Mouse (Mus musculus) limb, embryonic 14.5 days (tissue): ENCODE results near the gene Il31. TPM values are rescaled to one million over a fixed set of nuclear protein-coding genes. Genes with fewer than 3 reads are reported as not detected.
A peak's percentile ranks its signal among the peaks of the same experiment; 100 is the strongest.

Experiments used
- ATAC-seq: fragments of 200-750 bp; cut with Nextera tagmentation; 2 replicates; pipeline ENCODE4 v1.8.0; 2017; ENCODE audit warnings: low read depth, moderate number of reproducible peaks, moderate TSS enrichment; ENCODE audit not compliant: low FRiP score
- DNase-seq: peaks from one replicate; pipeline ENCODE4 v3.0.0-alpha.2; 2015; ENCODE audit warnings: low spot score
- H3K27ac ChIP-seq: fragments of 300-500 bp; sonication (generic); replicated peaks from 2 replicates; pipeline ENCODE4 v1.5.1; 2014; ENCODE audit warnings: low read depth, mild to moderate bottlenecking, low read length, moderate library complexity, mixed read lengths
- H3K27me3 ChIP-seq: fragments of 300-500 bp; sonication (generic); 2 replicates; pipeline ENCODE4 v1.6.1; 2014; ENCODE audit warnings: low read length, mixed read lengths; ENCODE audit not compliant: control insufficient read depth, insufficient read depth
- H3K36me3 ChIP-seq: fragments of 300-500 bp; sonication (generic); 2 replicates; pipeline ENCODE4 v1.6.1; 2014; ENCODE audit warnings: mild to moderate bottlenecking, low read length, moderate library complexity, mixed read lengths; ENCODE audit not compliant: control insufficient read depth, insufficient read depth
- H3K4me1 ChIP-seq: fragments of 300-500 bp; sonication (generic); 2 replicates; pipeline ENCODE4 v1.6.1; 2014; ENCODE audit warnings: antibody characterized with exemption, low read length, mixed read lengths; ENCODE audit not compliant: control insufficient read depth, insufficient read depth
- H3K4me2 ChIP-seq: fragments of 300-500 bp; sonication (generic); replicated peaks from 2 replicates; pipeline ENCODE4 v1.6.1; 2014; ENCODE audit warnings: low read depth, mild to moderate bottlenecking, low read length, moderate library complexity; ENCODE audit not compliant: severe bottlenecking
- H3K4me3 ChIP-seq: fragments of 300-500 bp; sonication (generic); replicated peaks from 2 replicates; pipeline ENCODE4 v1.5.1; 2014; ENCODE audit warnings: low read length
- H3K9ac ChIP-seq: fragments of 300-500 bp; sonication (generic); 2 replicates; pipeline ENCODE4 v1.6.1; 2014; ENCODE audit warnings: mild to moderate bottlenecking, low read depth, low read length, moderate library complexity; ENCODE audit not compliant: severe bottlenecking
- H3K9me3 ChIP-seq: fragments of 300-500 bp; sonication (generic); 2 replicates; pipeline ENCODE4 v1.6.1; 2016; ENCODE audit warnings: low read length; ENCODE audit not compliant: control insufficient read depth
- POLR2A ChIP-seq: fragments of 200-500 bp; IDR thresholded peaks from 2 replicates; pipeline ENCODE4 v1.8.0; 2012; ENCODE audit warnings: inconsistent platforms, mild to moderate bottlenecking, moderate library complexity, borderline replicate concordance; ENCODE audit not compliant: insufficient read depth, insufficient read length; ENCODE audit errors: extremely low read depth
- WGBS: fragments of 180-500 bp; shearing (Covaris S2); extraction: QIAGEN DNeasy Blood & Tissue Kit; methylation state at CpG from one replicate; pipeline ENCODE4 v1.1.7; 2014; 5-methylcytosine and 5-hydroxymethylcytosine counted together
- polyA plus RNA-seq, 2 experiments: library from polyadenylated mRNA; depleted of rRNA in 1 of 2; stranded (reverse) in 1 of 2; unstranded in 1 of 2; fragments of >200 nt; fragmentation: Nextera tagmentation in 1 of 2; extraction: Ambion mirVana in 1 of 2; gene quantifications; 2 replicates each; pipeline versions ENCODE4 v1.2.1 to v1.2.3; 2012 to 2014

Il31 gene
- polyA plus RNA-seq, 2 experiments: not detected

GRCm38 (mm10) chr5:123444849-123445334 lies 44.4 kb downstream of the Il31 start:
- no peak overlapping the region for H3K4me3 ChIP-seq
- 84% methylated on average over 5 of the region's 5 CpGs for WGBS
- DNase-seq (no peak), ATAC-seq (no peak)
- H3K4me1 ChIP-seq: no peaks in the 10 kb centered on the region; the same call in 1 of the 2 replicates
- no peak overlapping the region for H3K9ac ChIP-seq
- H3K36me3 ChIP-seq: peaks cover 65% of the 10 kb centered on the region
- H3K9me3 ChIP-seq: no peaks in the 10 kb centered on the region
- no peaks in the 10 kb centered on the region for H3K27me3 ChIP-seq
- TF ChIP-seq POLR2A: no peak
- no peak overlapping the region for H3K4me2 ChIP-seq
- no peak overlapping the region for H3K27ac ChIP-seq

GRCm38 (mm10) chr5:123444069-123444468 lies 45.2 kb downstream of the Il31 start:
- no peaks in the 10 kb centered on the region; the same call in 1 of the 2 replicates for H3K4me1 ChIP-seq
- H3K27ac ChIP-seq: no peak overlapping the region
- H3K9ac ChIP-seq: no peak overlapping the region
- no peak overlapping the region for H3K4me3 ChIP-seq
- H3K9me3 ChIP-seq: no peaks in the 10 kb centered on the region
- 48% methylated on average over 4 of the region's 4 CpGs for WGBS
- H3K36me3 ChIP-seq: peaks cover 59% of the 10 kb centered on the region
- no peak overlapping the region for H3K4me2 ChIP-seq
- no peak for TF ChIP-seq POLR2A
- H3K27me3 ChIP-seq: no peaks in the 10 kb centered on the region
- ATAC-seq: 0 out of 2 replicates have a peak, but pooled peaks have one; percentile 31
- DNase-seq: peak; percentile 61

GRCm38 (mm10) chr5:123442283-123442682 lies 47.0 kb downstream of the Il31 start:
- Histone ChIP-seq H3K9ac (no peak overlapping the region), H3K4me3 (no peak overlapping the region), H3K9me3 (no peaks in the 10 kb centered on the region), H3K36me3 (peaks cover 56% of the 10 kb centered on the region), H3K4me2 (no peak overlapping the region), H3K4me1 (no peaks in the 10 kb centered on the region), H3K27me3 (no peaks in the 10 kb centered on the region), H3K27ac (no peak overlapping the region)
- WGBS: 92% methylated on average over 3 of the region's 3 CpGs
- no peak for TF ChIP-seq POLR2A
- DNase-seq: no peak
- ATAC-seq: no peak

GRCm38 (mm10) chr5:123440664-123441063 lies 48.6 kb downstream of the Il31 start:
- Histone ChIP-seq H3K4me3 (no peak overlapping the region), H3K9me3 (no peaks in the 10 kb centered on the region), H3K27ac (no peak overlapping the region), H3K27me3 (no peaks in the 10 kb centered on the region), H3K36me3 (peaks cover 42% of the 10 kb centered on the region), H3K9ac (no peak overlapping the region), H3K4me1 (no peaks in the 10 kb centered on the region), H3K4me2 (no peak overlapping the region)
- WGBS: 65% methylated on average over 4 of the region's 4 CpGs
- TF ChIP-seq POLR2A: no peak
- no peak for DNase-seq
- ATAC-seq: no peak

- Histone ChIP-seq H3K27me3 (no peaks in the 10 kb centered on the region), H3K4me1 (no peaks in the 10 kb centered on the region), H3K4me2 (no peak overlapping the region), H3K9ac (no peak overlapping the region), H3K9me3 (no peaks in the 10 kb centered on the region), H3K36me3 (peaks cover 34% of the 10 kb centered on the region), H3K4me3 (no peak overlapping the region), H3K27ac (no peak overlapping the region)
- WGBS: 80% methylated on average over 4 of the region's 4 CpGs
- no peak for TF ChIP-seq POLR2A
- DNase-seq: no peak
- ATAC-seq: no peak
Measured at GRCm38 (mm10) chr5:123439941-123440340, 49.3 kb downstream of the Il31 start.

- WGBS: 96% methylated on average over 1 of the region's 1 CpGs
- no peak overlapping the region for H3K27ac ChIP-seq
- H3K9me3 ChIP-seq: no peaks in the 10 kb centered on the region
- H3K4me3 ChIP-seq: no peak overlapping the region
- TF ChIP-seq POLR2A: no peak
- no peak overlapping the region for H3K9ac ChIP-seq
- H3K36me3 ChIP-seq: peaks cover 30% of the 10 kb centered on the region
- DNase-seq (no peak), ATAC-seq (no peak)
- no peaks in the 10 kb centered on the region for H3K4me1 ChIP-seq
- no peak overlapping the region for H3K4me2 ChIP-seq
- H3K27me3 ChIP-seq: no peaks in the 10 kb centered on the region
Measured at GRCm38 (mm10) chr5:123439312-123439711, 50.0 kb downstream of the Il31 start.
